ENCODE assay signal across 8 mouse cellular contexts in genomic region chr5:124628448-124629363, GRCm38 (mm10). TPM values are rescaled to one million over a fixed set of nuclear protein-coding genes. Genes with fewer than 3 reads are reported as not detected.
DNase-seq lines count a peak whose midpoint lies in the region; ATAC-seq lines count a peak whose summit lies in the region.

Gene Atp6v0a2, plus strand, starts transcription at chr5:124628576.

- peak within 1 kb of the TSS; percentile 91 for H3K4me2 ChIP-seq in intestine, embryonic 14.5 days (ENCODE audit: low read length)

- H3K9me3 ChIP-seq in intestine, embryonic 14.5 days (ENCODE audit: control insufficient read depth, low read length) = no peaks in the 10 kb centered on the region

- H3K27ac ChIP-seq in intestine, embryonic 14.5 days (ENCODE audit: low read depth) = peak within 1 kb of the TSS; percentile 88

- peak within 1 kb of the TSS; percentile 71 for H3K9ac ChIP-seq in intestine, embryonic 14.5 days (ENCODE audit: low read length)

- under 1% methylated on average over 57 of the region's 58 CpGs for WGBS in intestine, embryonic 14.5 days

- peak; percentile 93 for ATAC-seq in intestine, embryonic 14.5 days (replicated peaks; ENCODE audit: low FRiP score, low TSS enrichment, low read depth)

- peak; percentile 95 to 99 for DNase-seq in adrenal gland, adult (ENCODE audit: inconsistent age in 2 of 2, low spot score in 1 of 2)
- DNase-seq in embryo, embryonic 10.5 days (ENCODE audit: low spot score) = peak; percentile 93
- peak; percentile 94 for DNase-seq in gastrocnemius, postnatal 25 days
- peak; percentile 99 for DNase-seq in intestine, embryonic 14.5 days (ENCODE audit: low spot score)
- peak; percentile 93 to 95 for DNase-seq in left cerebral cortex, postnatal 14 days (ENCODE audit: low spot score in 2 of 2)
- peak; percentile 91 for DNase-seq in mesoderm, embryonic 11.5 days (ENCODE audit: low read depth, low spot score)
- DNase-seq in right cerebral cortex, postnatal 36 days (ENCODE audit: low spot score in 2 of 2) = peak; percentile 90 to 92
- DNase-seq in yolk sac, embryonic 10.5 days (ENCODE audit: low spot score) = peak; percentile 92

- intact Hi-C loops in left cerebral cortex, postnatal 14 days (cut with DNase I) = no loop called here

- H3K27me3 ChIP-seq in intestine, embryonic 14.5 days (replicated peaks; ENCODE audit: control insufficient read depth, insufficient read depth, low read length) = no peaks in the 10 kb centered on the region

- peaks cover 17% of the 10 kb centered on the region for H3K4me1 ChIP-seq in intestine, embryonic 14.5 days (replicated peaks; ENCODE audit: control insufficient read depth, insufficient read depth, low read length)

- peak within 1 kb of the TSS; percentile 81 for H3K4me3 ChIP-seq in intestine, embryonic 14.5 days (ENCODE audit: low read depth, low read length)

- H3K36me3 ChIP-seq in intestine, embryonic 14.5 days (ENCODE audit: control insufficient read depth, insufficient read depth, low read length) = peaks cover 4% of the 10 kb centered on the region; the same call in 1 of the 2 replicates

RNA-seq across cellular contexts. Expression of gene Atp6v0a2, which starts in this region (rescaled TPM):
- total RNA-seq in gastrocnemius, postnatal 25 days (2021) = 10 to 100 TPM; 25.9 to 27.4 TPM
- polyA plus RNA-seq in intestine, embryonic 14.5 days (2014; fragmentation: Nextera tagmentation; extraction: Ambion mirVana) = 44.0 and 46.6 TPM in 2 replicates
- 10 to 100 TPM; 54.6 to 56.1 TPM for total RNA-seq in left cerebral cortex, postnatal 14 days (2021)

Comparison
In these comparisons a context has a peak if more than half of its experiments do, and no peak if none do; other contexts are left out.
1. Peak in every context shown above with its lines: DNase-seq, ATAC-seq, H3K4me3 ChIP-seq and H3K27ac ChIP-seq.